Mouse (Mus musculus): Measurements from ENCODE around the gene Gsdme. TPM values are rescaled to one million over a fixed set of nuclear protein-coding genes. Genes with fewer than 3 reads are reported as not detected.

Gsdme gene
- polyA plus RNA-seq, 1 experiment from 2014 or later, result 47.4 TPM

Other genes with a start within 250 kb of the Gsdme start
- gene Mpp6, start 153.6 kb downstream of the Gsdme start, polyA plus RNA-seq (2016; fragmentation: Nextera tagmentation; extraction: Ambion mirVana), result 69.6 and 77.5 TPM in 2 replicates
- gene Osbpl3, start 192.3 kb upstream of the Gsdme start, polyA plus RNA-seq (2016; fragmentation: Nextera tagmentation; extraction: Ambion mirVana), result 12.0 and 12.7 TPM in 2 replicates